Mouse (Mus musculus) fibroblast of lung, adult 2 months (primary cell): ENCODE measurements around the gene Akap4.

Experiments used
- DNase-seq: peaks from one replicate; pipeline ENCODE4 v3.0.0-alpha.2; 2011; ENCODE audit warnings: low read depth

Akap4 gene

GRCm38 (mm10) chrX:7067219-7067618 lies at the start of gene Akap4:
Gene Akap4, plus strand, starts transcription at chrX:7067519.
- DNase-seq, result no peak

- no peak for DNase-seq
Measured at GRCm38 (mm10) chrX:7041519-7041918, 25.8 kb upstream of the Akap4 start, which contains the start of gene Ccnb3. Gene Ccnb3, minus strand, starts transcription at chrX:7041619.

- DNase-seq, result no peak
Measured at GRCm38 (mm10) chrX:7057056-7057455, 10.3 kb upstream of the Akap4 start.

- DNase-seq, result no peak
Measured at GRCm38 (mm10) chrX:7057634-7058033, 9.7 kb upstream of the Akap4 start.

- DNase-seq, result no peak
Measured at GRCm38 (mm10) chrX:7064109-7064508, 3.2 kb upstream of the Akap4 start.

- no peak for DNase-seq
Measured at GRCm38 (mm10) chrX:7068002-7068401, 683 bp downstream of the Akap4 start.

GRCm38 (mm10) chrX:7079820-7080429 lies 12.6 kb downstream of the Akap4 start:
- DNase-seq, result no peak

- no peak for DNase-seq
Measured at GRCm38 (mm10) chrX:7085878-7086277, 18.6 kb downstream of the Akap4 start.

GRCm38 (mm10) chrX:7090323-7090722 lies 23.0 kb downstream of the Akap4 start:
- no peak for DNase-seq

- DNase-seq, result no peak
Measured at GRCm38 (mm10) chrX:7102280-7102679, 35.0 kb downstream of the Akap4 start.

GRCm38 (mm10) chrX:7114885-7115284 lies 47.6 kb downstream of the Akap4 start:
- DNase-seq, result no peak

- DNase-seq, result no peak
Measured at GRCm38 (mm10) chrX:7121618-7122280, 54.4 kb downstream of the Akap4 start.
